Mouse (Mus musculus): ENCODE measurements around the gene Tnfrsf13c.

DNA sequence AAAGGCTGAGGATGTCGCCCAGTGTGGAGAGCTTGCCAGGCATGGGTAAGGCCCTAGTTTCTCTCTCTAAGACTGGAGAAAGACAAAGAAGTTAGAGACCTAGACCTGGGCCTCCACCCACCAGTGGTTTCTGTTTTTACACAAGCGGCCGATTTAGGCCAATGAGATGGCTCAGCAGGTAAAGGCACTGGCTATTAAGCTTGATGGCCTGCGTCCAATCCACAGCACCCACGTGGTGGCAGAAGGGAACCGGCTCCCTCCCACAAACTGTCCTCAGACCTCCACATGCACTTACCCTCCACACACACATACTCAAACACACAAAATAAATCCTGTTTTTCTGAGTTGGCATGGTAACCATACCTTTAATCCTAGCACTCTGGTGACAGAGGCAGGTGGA, 22.1 kb downstream of the Tnfrsf13c start:
- no peak for TF ChIP-seq CTCF (conservative IDR thresholded peaks at IDR 0.05 in 1 of 2, IDR thresholded peaks at IDR 0.05 in 1 of 2; ENCODE audit: low read depth in 2 of 2, low read length in 2 of 2)
- TF ChIP-seq MAFK (IDR thresholded peaks at IDR 0.05; ENCODE audit: insufficient replicate concordance, low read length), result no peak
- TF ChIP-seq ZNF384 (IDR thresholded peaks at IDR 0.05; ENCODE audit: low read depth, low read length), result no peak
- no peak for TF ChIP-seq USF2 (conservative IDR thresholded peaks at IDR 0.05; ENCODE audit: low read depth, low read length)
- TF ChIP-seq ELF1 (IDR thresholded peaks at IDR 0.05; ENCODE audit: low read depth, low read length), result no peak
- no peak for TF ChIP-seq EP300 (IDR thresholded peaks at IDR 0.05; ENCODE audit: low read length)
- no peak for TF ChIP-seq E2F4 (IDR thresholded peaks at IDR 0.05; ENCODE audit: insufficient replicate concordance, low read depth, low read length)

Data from CH12.LX (cell line).